Mouse (Mus musculus): ENCODE results near the gene 4933411K16Rik. TPM values are rescaled to one million over a fixed set of nuclear protein-coding genes. Genes with fewer than 3 reads are reported as not detected.

4933411K16Rik gene
- not detected for polyA plus RNA-seq (2014; fragmentation: Illumina TruSeq; extraction: RNeasy Lipid Tissue Mini Kit (QIAGEN cat#74804); ENCODE audit: low replicate concordance)

DNA sequence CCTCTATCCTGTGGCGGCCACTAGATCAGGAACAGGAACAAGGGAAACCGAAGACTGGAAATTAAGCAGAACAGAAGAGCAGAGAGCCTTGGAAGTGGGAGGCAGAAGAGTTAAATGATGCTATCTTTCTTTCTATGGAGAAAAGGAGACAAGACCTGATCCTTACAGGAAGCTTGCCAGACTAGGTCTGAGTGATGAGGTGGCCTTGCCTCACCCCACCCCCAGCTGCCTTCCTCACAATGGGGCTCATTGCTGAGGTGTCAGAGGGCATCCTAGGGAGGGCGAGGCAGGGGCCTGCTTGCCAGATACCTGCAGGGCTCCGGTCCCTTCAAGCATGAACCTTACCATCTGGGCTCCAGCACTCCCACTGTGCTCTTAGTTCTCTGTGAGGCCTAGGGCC, at the start of gene 4933411K16Rik:
Gene 4933411K16Rik, plus strand, starts transcription at position 301 of the 400 bp plus-strand sequence.

DNA sequence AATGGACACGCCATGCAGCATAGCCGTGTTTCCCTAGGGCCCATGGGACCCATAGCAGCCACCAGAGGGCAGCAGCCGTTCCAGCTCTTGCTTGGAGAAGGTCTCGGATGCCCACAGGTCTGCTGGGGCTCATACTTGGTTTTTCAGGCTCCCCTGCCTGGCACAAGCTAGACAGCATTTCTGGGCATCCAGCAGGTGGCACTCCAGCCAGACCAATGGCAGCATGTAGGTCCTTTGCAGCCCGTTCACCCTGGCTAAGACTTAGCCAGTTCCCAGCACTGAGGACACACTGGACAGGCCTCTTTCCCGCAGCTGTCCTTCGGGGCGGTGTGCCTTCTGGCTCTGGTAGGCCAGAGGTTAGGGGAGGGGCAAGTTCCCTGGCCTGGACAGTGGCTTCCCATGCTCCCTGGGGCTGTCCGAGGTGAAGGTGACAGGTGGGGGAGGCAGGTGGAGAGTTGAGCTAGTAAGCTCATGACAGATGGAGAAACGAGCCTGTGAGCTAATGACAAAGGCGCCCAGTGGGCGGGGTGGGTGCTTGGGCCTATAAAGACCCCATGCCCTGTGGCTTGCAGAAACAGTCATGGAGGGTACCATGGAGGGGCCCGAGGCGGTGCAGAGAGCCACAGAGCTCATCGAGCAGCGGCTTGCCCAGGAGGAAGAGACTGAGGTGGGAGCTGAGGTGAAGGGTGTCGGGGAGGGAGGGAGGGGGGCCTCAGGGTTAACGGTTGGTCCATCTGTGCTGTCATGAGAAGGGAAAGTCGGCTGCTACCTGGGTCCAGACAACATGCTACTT, 16.4 kb upstream of the 4933411K16Rik start, which contains the start of gene Ankrd2:
Gene Ankrd2, plus strand, starts transcription at position 545 of the 793 bp plus-strand sequence.

DNA sequence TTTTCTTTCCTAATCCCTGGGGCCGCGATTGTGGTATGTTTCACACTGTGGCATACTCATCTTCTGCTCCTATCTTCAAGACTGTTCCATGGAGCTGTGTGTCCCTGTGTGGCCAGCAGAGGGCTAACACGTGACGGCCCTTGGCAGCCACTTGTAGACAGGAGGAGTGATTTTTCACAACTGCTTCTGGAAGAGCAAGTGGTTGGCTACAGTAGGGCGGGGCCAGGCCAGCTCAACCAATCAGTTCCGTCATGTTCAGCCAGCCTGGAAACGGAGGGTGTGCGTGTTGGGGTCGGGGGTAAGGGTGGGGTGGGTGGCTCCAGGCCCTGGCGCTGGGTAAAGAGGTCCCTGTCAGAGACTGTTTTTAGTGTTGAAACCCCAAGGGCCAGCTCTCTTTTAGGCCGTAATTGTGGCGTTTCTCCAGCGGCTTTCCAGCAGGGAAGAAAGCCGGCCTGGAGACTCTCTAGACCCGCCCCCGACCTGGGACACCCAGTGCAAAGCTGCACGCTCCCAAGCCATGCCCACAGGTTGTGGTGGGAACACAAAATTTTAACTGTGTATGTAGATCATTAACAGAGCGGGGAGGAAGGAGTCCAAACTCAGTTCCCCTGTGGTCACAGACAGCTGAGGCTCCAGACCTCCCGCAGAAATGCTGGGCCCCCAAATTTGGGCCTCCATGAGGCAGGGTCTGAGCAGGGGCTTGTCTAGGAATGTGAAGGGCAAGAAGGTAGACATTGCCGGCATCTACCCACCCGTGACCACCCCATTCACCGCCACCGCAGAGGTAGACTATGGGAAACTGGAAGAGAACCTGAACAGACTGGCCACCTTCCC, 6.6 kb upstream of the 4933411K16Rik start, which contains the start of gene Hoga1:
Gene Hoga1, plus strand, starts transcription at position 342 of the 834 bp plus-strand sequence.

DNA sequence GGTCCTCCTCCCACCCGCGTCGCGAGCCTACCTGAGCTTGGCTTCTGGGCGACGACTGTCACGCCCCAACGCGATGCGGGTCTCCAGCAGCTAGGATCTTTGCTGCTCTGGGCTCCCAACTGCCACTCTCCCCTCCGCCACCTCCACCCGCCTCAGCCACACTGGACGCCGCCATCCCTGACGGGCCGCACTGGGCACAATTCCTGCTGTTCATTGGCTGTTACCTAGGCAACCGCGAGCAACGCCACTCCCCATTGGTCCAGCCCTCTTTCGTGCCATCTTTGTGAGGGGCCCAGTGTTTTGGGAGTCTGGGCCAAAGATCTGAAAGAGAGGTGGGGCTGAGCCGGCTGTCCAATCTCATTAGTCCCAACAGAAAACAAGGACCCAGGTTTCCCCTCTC, 34.1 kb downstream of the 4933411K16Rik start, which contains the start of gene Morn4:
Gene Morn4, minus strand, starts transcription at position 192 of the 400 bp plus-strand sequence.

DNA sequence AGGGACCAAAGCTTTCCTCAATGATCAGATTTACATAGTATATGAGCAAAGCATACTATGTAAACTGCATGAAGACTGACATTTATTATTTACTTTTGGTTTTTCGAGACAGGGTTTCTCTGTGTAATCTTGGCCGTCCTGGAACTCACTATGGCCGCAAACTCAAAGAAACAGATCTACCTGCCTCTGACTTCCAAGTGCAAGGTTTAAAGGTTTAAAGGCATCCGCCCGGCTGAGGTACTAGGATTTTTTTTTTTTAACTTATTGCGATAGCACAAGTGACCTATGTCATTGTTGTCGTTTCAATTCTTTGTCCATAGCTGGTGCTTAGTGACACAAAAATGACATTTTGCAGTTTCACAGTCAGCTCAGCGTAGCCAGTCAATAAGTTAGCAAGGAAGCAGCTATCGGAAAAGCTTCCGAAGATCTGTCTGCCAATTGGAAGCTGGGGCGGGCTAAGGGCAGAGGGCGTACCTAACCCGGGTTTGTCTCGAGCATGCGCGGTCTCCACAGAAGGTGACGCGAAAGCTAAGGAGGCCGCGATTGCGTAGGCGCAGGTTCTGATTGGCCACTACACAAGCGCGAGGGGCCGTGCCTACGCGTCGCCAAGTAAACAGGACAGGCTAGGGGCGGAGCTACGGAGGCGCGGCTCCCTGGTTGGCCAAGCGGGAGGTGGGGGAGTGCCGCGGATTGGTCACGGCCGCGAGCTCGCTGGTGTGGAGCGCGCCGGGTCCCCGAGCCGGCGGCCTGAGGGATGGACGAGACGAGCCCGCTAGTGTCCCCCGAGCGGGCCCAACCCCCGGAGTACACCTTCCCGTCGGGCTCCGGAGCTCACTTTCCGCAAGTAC, 37.9 kb downstream of the 4933411K16Rik start, which contains the start of gene Pi4k2a:
Gene Pi4k2a, plus strand, starts transcription at position 723 of the 848 bp plus-strand sequence.

Other genes starting within 250 kb of the 4933411K16Rik start
- 3.9 TPM for gene Frat1, start 222.3 kb upstream of the 4933411K16Rik start, polyA plus RNA-seq (2014; fragmentation: Illumina TruSeq; extraction: RNeasy Lipid Tissue Mini Kit (QIAGEN cat#74804); ENCODE audit: low replicate concordance)
- gene Frat2, start 204.1 kb upstream of the 4933411K16Rik start, polyA plus RNA-seq (2014; fragmentation: Illumina TruSeq; extraction: RNeasy Lipid Tissue Mini Kit (QIAGEN cat#74804); ENCODE audit: low replicate concordance), result 12.3 TPM
- 0.22 TPM for gene Rrp12, start 156.1 kb upstream of the 4933411K16Rik start, polyA plus RNA-seq (2014; fragmentation: Illumina TruSeq; extraction: RNeasy Lipid Tissue Mini Kit (QIAGEN cat#74804); ENCODE audit: low replicate concordance)
- 259 TPM for gene Pgam1, start 140.3 kb upstream of the 4933411K16Rik start, polyA plus RNA-seq (2014; fragmentation: Illumina TruSeq; extraction: RNeasy Lipid Tissue Mini Kit (QIAGEN cat#74804); ENCODE audit: low replicate concordance)
- 12.8 TPM for gene Exosc1, start 118.8 kb upstream of the 4933411K16Rik start, polyA plus RNA-seq (2014; fragmentation: Illumina TruSeq; extraction: RNeasy Lipid Tissue Mini Kit (QIAGEN cat#74804); ENCODE audit: low replicate concordance)
- 16.8 TPM for gene Zdhhc16, start 118.8 kb upstream of the 4933411K16Rik start, polyA plus RNA-seq (2014; fragmentation: Illumina TruSeq; extraction: RNeasy Lipid Tissue Mini Kit (QIAGEN cat#74804); ENCODE audit: low replicate concordance)
- 8.1 TPM for gene Mms19, start 71.1 kb upstream of the 4933411K16Rik start, polyA plus RNA-seq (2014; fragmentation: Illumina TruSeq; extraction: RNeasy Lipid Tissue Mini Kit (QIAGEN cat#74804); ENCODE audit: low replicate concordance)
- not detected for gene Ubtd1, start 70.5 kb upstream of the 4933411K16Rik start, polyA plus RNA-seq (2014; fragmentation: Illumina TruSeq; extraction: RNeasy Lipid Tissue Mini Kit (QIAGEN cat#74804); ENCODE audit: low replicate concordance)
- gene Ankrd2, start 16.2 kb upstream of the 4933411K16Rik start, polyA plus RNA-seq (2014; fragmentation: Illumina TruSeq; extraction: RNeasy Lipid Tissue Mini Kit (QIAGEN cat#74804); ENCODE audit: low replicate concordance), result not detected
- gene Hoga1, start 6.6 kb upstream of the 4933411K16Rik start, polyA plus RNA-seq (2014; fragmentation: Illumina TruSeq; extraction: RNeasy Lipid Tissue Mini Kit (QIAGEN cat#74804); ENCODE audit: low replicate concordance), result 0.71 TPM
- not detected for gene Morn4, start 34.1 kb downstream of the 4933411K16Rik start, polyA plus RNA-seq (2014; fragmentation: Illumina TruSeq; extraction: RNeasy Lipid Tissue Mini Kit (QIAGEN cat#74804); ENCODE audit: low replicate concordance)
- 6.3 TPM for gene Pi4k2a, start 38.2 kb downstream of the 4933411K16Rik start, polyA plus RNA-seq (2014; fragmentation: Illumina TruSeq; extraction: RNeasy Lipid Tissue Mini Kit (QIAGEN cat#74804); ENCODE audit: low replicate concordance)
- not detected for gene Avpi1, start 76.8 kb downstream of the 4933411K16Rik start, polyA plus RNA-seq (2014; fragmentation: Illumina TruSeq; extraction: RNeasy Lipid Tissue Mini Kit (QIAGEN cat#74804); ENCODE audit: low replicate concordance)
- 3.7 TPM for gene Marveld1, start 95.2 kb downstream of the 4933411K16Rik start, polyA plus RNA-seq (2014; fragmentation: Illumina TruSeq; extraction: RNeasy Lipid Tissue Mini Kit (QIAGEN cat#74804); ENCODE audit: low replicate concordance)
- 8.5 TPM for gene Zfyve27, start 111.7 kb downstream of the 4933411K16Rik start, polyA plus RNA-seq (2014; fragmentation: Illumina TruSeq; extraction: RNeasy Lipid Tissue Mini Kit (QIAGEN cat#74804); ENCODE audit: low replicate concordance)
- 0.45 TPM for gene Sfrp5, start 150.0 kb downstream of the 4933411K16Rik start, polyA plus RNA-seq (2014; fragmentation: Illumina TruSeq; extraction: RNeasy Lipid Tissue Mini Kit (QIAGEN cat#74804); ENCODE audit: low replicate concordance)
- 0.30 TPM for gene Golga7b, start 195.3 kb downstream of the 4933411K16Rik start, polyA plus RNA-seq (2014; fragmentation: Illumina TruSeq; extraction: RNeasy Lipid Tissue Mini Kit (QIAGEN cat#74804); ENCODE audit: low replicate concordance)

Measured in small intestine, adult 10 weeks (tissue).